Mouse (Mus musculus): ENCODE results near the gene Gse1.

The Gse1 gene

GRCm38 (mm10) chr8:120401216-120401615, 173.0 kb downstream of the Gse1 start:
- no peak for DNase-seq (ENCODE audit: low read depth, low spot score)

DNA sequence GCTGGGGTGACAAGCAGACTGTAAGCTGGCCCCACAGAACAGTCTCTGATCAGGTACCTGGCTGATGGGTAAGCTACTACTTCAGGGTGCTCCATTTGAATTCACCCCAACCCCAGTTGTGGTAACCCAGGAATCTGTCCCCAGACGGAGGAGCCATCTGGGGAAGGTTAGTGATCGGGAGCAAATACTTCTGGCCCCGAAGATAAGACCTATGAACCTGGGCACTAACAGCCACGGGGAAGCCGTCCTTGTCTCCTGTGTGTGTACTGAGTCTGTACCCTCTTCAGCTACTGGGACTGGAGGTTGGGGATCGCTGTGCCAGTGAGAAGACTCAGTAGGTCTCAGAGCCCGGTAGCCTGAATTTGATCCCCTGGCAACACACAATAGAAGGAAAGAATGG, 173.5 kb downstream of the Gse1 start:
- DNase-seq (ENCODE audit: low read depth, low spot score) = no peak

GRCm38 (mm10) chr8:120403606-120404269, 175.5 kb downstream of the Gse1 start:
- no peak for DNase-seq (ENCODE audit: low read depth, low spot score)

DNA sequence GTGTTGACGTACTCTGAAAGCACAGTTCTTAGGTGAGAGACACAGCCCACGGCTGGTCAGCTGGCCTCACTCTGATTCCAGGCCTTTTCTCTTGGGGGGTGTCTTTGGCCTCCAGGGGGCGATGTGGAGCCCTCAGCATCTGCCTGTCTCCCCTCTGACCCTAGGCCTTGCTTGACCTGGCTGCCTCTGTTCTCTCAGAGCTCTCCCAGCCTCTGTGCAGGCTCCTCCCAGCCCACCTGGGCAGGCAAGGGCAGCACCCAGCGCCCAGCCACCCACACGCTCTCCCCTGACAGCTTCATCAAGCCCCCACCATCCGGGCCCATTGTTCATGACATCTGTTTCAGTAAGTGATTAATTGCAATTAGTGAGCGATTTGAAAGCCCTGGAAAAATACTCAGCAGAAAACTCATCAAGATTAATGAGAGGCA, 176.4 kb downstream of the Gse1 start:
- DNase-seq (ENCODE audit: low read depth, low spot score) = no peak

- no peak for DNase-seq (ENCODE audit: low read depth, low spot score)
These were observed 177.9 kb downstream of the Gse1 start for GRCm38 (mm10) chr8:120406008-120406632.

DNA sequence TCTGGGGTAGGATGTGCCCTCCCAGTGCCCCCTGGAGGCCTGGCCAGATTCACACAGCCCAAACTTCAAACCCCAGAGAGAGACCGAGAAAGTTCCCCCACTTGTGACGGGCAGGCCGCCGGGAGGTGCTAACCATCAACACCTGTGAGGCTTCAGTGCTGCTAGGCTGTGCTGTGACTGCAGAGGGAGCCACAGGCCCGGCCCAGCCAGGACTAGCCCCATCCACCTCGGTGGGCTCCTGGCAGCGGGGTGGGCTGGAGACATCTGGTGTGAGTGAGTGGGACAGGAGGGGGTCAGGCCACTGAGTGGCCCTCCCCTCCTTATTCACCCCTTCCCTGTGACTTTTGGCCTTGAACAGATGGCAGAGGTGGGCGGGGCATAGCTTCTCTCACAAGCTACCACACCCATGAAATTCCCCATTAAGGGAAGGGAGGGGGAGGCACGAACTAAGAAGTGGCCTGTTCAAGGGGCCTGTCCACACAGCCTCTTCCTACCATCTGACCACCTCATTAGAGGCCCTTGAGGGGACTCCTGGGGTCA, 179.5 kb downstream of the Gse1 start:
- DNase-seq (ENCODE audit: low read depth, low spot score) = peak; percentile 74

DNA sequence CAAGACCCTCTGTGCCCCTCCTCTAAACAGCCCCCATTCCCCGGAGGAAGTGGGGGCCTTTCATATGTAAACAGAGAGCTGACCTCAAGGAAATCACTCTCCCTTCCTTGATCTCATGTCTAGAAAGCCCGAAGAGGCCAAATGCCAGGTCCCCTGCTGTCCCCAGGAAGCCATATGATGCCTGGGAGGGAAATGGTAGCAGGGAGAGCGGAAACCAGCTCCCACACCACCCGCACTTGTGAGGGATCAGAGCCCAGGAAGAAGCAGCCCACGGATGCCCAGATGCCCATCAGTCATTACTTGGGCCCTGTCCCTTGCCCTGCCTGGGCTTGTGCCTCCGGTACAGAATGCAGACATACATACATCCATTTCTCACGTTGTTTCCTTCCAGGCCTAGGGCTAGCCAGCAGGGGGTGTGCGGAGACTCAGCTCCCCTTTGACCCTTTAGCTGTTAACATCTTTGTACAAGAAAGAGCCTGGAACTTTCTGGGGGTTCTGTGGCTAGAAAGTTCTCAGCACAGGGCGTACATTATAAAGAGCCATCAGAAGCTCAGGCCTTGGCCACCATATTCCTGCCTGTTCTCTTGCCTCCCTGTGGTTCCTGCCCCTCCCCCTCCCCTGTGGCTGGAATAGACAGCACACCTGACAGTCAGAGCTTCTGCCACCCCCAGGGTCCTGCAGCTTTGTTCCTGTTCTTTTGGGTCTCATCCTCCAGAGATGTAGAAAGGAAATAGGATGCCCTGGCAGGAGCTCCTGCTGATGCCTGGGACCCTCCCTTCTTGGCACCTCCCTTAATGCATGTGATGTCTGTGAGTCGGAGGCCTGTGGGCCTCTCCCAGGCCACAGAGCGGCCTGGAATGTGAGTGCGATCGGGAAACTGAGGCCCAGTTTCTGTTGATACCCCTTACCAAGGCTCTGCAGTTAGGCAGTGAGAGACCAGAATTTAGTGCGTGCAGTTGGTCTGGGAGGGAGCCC, 180.3 kb downstream of the Gse1 start:
- DNase-seq (ENCODE audit: low read depth, low spot score) = no peak

- DNase-seq (ENCODE audit: low read depth, low spot score) = no peak
These were observed 181.2 kb downstream of the Gse1 start for GRCm38 (mm10) chr8:120409371-120410013.

DNA sequence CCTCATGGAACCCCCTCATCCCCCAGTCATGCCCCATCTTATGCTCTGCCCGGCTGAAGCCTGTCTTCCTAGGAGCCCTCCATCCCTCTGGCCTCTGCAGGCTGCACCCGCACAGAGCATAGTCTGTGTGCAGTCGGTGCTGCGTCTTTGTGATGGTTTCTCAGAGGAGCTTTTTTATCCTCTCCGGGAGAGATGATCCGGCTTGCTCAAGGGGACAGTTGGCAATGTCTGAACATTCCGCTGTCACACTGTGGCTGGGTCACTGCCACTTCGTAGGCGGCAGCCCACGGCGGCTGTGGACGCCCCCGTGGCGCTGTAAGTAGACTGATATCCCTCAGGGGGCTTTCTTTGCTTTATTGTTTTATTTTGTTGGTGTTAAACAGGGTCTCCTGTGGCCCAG, 182.8 kb downstream of the Gse1 start:
- DNase-seq (ENCODE audit: low read depth, low spot score) = no peak

- DNase-seq (ENCODE audit: low read depth, low spot score) = no peak
These were observed 183.6 kb downstream of the Gse1 start for GRCm38 (mm10) chr8:120411862-120412261.

- DNase-seq (ENCODE audit: low read depth, low spot score) = no peak
These were observed 184.1 kb downstream of the Gse1 start for GRCm38 (mm10) chr8:120412357-120412756.

DNA sequence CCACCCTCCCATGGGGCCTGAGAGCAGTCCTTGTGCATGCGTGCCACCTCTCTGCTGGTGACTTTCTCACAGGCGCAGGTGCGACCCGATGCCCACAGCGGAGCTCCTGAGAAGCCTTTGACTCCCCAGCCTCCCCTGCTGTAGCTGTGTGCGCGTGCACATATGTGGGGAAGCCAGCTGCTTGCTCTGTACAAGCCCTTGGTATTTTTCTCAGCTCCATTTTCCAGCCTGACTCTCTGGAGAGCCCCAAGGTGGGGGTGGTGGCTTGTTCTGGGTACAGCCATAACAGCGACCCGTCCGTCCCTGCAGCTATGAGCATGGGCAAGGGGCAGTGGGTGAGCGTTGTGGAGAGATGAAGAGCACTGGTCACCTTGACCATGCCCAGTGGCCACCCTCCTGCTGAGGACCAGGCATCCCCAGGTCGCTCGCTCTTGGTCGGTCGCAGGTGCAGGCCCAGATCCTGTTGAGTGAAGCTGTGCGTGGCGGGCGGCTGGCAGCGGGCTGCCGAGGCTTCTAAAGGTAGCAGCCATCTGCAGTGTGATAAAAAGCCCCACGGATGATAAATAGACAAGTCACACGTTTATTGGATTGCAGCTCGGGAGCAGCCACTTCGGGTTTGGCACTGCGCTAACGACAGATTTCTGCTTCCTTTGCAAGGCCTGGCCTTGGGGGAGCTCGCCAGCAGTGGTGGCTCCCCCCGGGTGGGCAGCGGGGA, 184.8 kb downstream of the Gse1 start:
- DNase-seq (ENCODE audit: low read depth, low spot score) = no peak

- no peak for DNase-seq (ENCODE audit: low read depth, low spot score)
These were observed 185.4 kb downstream of the Gse1 start for GRCm38 (mm10) chr8:120413626-120413988.

GRCm38 (mm10) chr8:120414216-120414615, 186.0 kb downstream of the Gse1 start:
- DNase-seq (ENCODE audit: low read depth, low spot score) = no peak

GRCm38 (mm10) chr8:120415474-120415873, 187.2 kb downstream of the Gse1 start:
- no peak for DNase-seq (ENCODE audit: low read depth, low spot score)

GRCm38 (mm10) chr8:120416173-120416521, 187.9 kb downstream of the Gse1 start:
- DNase-seq (ENCODE audit: low read depth, low spot score) = no peak

DNA sequence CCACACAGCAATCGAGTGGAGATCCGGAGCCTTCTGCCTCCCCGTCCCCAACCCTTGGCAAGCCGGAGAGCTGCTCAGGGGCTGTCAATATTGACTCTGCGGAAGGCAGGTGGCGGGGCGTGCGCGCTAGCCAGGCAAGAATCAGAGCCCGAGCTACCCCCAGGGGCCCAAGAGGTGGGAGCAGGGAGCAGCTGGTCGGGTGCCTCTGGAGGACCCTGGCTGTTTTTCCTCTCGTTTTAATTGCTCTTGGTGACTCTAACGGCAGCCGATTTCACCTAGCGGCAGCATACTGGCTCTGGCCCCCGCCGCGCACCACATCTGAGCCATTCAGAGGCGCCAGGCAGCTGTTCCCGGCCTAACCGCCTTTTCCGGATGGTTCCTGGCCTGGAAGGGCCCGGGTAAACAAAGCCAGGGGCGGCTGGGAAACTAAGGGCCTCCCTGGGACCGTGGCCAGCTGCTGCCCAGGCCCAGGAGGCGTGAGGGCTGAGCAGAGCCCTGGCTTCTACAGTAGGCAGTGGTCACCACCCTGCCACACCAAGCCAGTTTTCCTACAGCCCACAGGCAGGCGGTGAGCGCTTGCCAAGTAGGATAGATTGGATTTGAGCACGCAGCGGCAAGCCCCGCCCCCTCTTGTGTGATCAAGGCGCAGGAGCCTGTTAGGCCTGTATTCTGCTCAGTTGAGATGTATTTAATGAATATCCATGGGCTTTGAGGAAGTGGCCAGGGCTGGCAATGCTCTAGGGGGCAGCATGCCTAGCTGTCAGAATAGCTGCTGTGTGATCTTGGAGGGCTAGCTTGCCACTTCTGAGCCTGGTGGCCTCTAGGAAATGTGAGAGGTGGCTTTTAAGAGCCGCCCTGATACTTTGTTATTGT, 188.5 kb downstream of the Gse1 start:
- no peak for DNase-seq (ENCODE audit: low read depth, low spot score)

- DNase-seq (ENCODE audit: low read depth, low spot score) = no peak
These were observed 189.9 kb downstream of the Gse1 start for GRCm38 (mm10) chr8:120418188-120418587.

DNA sequence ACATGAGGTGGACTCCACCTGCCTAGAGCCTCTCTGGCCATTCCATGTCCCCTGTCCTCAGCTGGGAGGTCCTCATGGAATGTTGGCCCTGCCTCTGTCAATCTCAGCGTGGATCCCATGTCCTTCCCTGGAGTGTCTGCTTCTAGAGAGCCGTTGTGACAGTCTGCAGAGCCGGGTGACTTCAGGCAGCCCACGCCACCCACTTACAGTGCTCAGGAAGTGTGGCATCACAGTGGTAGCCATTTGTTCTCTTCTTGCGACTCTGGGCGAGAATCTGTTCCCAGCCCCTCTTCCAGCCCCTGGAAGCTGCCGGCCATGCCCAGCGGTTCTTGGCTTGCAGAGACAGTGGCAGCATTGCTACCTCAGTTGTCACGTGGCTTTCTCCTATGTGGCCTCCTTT, 191.4 kb downstream of the Gse1 start:
- no peak for DNase-seq (ENCODE audit: low read depth, low spot score)

DNA sequence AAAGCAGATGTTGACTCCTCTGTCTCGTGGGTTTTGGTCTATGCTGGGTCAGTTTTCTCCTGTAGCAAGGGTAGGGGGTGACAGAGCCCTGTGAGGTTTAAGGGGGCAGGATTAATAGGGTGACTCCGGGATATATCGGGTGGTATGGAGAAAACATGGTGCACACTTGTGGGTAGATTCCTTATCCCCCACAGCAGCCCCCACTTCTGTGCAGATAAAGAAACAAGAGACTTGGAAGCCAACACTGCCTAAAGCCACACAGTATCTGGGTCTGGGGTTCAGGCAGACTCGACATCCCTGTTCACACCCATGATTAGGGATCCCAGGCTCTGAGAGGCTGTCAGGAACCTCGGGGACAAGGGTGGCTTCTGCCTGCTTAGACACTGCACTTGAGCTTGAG, 192.0 kb downstream of the Gse1 start:
- no peak for DNase-seq (ENCODE audit: low read depth, low spot score)

Measured in embryo, embryonic 11.5 days (tissue).